Mouse (Mus musculus) hindbrain, postnatal 0 days (tissue): ENCODE measurements around the gene Il1rl1. TPM values are rescaled to one million over a fixed set of nuclear protein-coding genes. Genes with fewer than 3 reads are reported as not detected.

Experiments
- ATAC-seq: fragments of 200-750 bp; cut with Nextera tagmentation; 2 replicates; pipeline ENCODE4 v1.8.0; 2017; ENCODE audit warnings: mild to moderate bottlenecking, moderate TSS enrichment, moderate library complexity
- DNase-seq: peaks from one replicate; pipeline ENCODE4 v3.0.0-alpha.2; 2015; ENCODE audit warnings: low spot score
- H3K27ac ChIP-seq: fragments of 300-500 bp; sonication (generic); 2 replicates; pipeline ENCODE4 v1.5.1; 2014; ENCODE audit warnings: mild to moderate bottlenecking
- H3K27me3 ChIP-seq: fragments of 300-500 bp; sonication (generic); 2 replicates; pipeline ENCODE4 v1.6.1; 2014; ENCODE audit warnings: low read length, mixed read lengths; ENCODE audit not compliant: insufficient read depth
- H3K36me3 ChIP-seq: fragments of 300-500 bp; sonication (generic); 2 replicates; pipeline ENCODE4 v1.6.1; 2014; ENCODE audit warnings: low read length, mixed read lengths; ENCODE audit not compliant: insufficient read depth
- H3K4me1 ChIP-seq: fragments of 300-500 bp; sonication (generic); 2 replicates; pipeline ENCODE4 v1.6.1; 2014; ENCODE audit warnings: antibody characterized with exemption, low read length, mixed read lengths; ENCODE audit not compliant: insufficient read depth
- H3K4me2 ChIP-seq: fragments of 300-500 bp; sonication (generic); 2 replicates; pipeline ENCODE4 v1.6.1; 2014; ENCODE audit warnings: low read depth, mild to moderate bottlenecking, low read length, moderate library complexity, mixed read lengths
- H3K4me3 ChIP-seq: fragments of 300-500 bp; sonication (generic); 2 replicates; pipeline ENCODE4 v1.5.1; 2014; ENCODE audit warnings: low read length
- H3K9ac ChIP-seq: fragments of 300-500 bp; sonication (generic); replicated peaks from 2 replicates; pipeline ENCODE4 v1.6.1; 2014; ENCODE audit warnings: mild to moderate bottlenecking, low read length, moderate library complexity, mixed read lengths
- H3K9me3 ChIP-seq: fragments of 300-500 bp; sonication (generic); 2 replicates; pipeline ENCODE4 v1.6.1; 2016; ENCODE audit warnings: low read length, mixed read lengths
- CTCF ChIP-seq: IDR thresholded peaks from 2 replicates; pipeline ENCODE4 v1.5.1; 2016; ENCODE audit warnings: antibody characterized with exemption, control low read depth, low read depth
- WGBS: fragments of 180-500 bp; shearing (Covaris S2); extraction: QIAGEN DNeasy Blood & Tissue Kit; methylation state at CpG from one replicate; pipeline ENCODE4 v1.1.7; 2014; 5-methylcytosine and 5-hydroxymethylcytosine counted together
- polyA plus RNA-seq: library from polyadenylated mRNA; unstranded; fragments of >200 nt; fragmentation: Nextera tagmentation; extraction: Ambion mirVana; gene quantifications from 2 replicates; pipeline ENCODE4 v1.2.1, GENCODE M21; 2015
- total RNA-seq: library from RNA; depleted of rRNA; stranded (reverse); fragments of >200 nt; gene quantifications from 2 replicates; pipeline ENCODE4 v1.2.3, GENCODE M21; 2014; rRNA removed

Il1rl1 gene
- total and polyA plus RNA-seq, 2 experiments from 2014 or later = 0.09 to 0.10 TPM

DNA sequence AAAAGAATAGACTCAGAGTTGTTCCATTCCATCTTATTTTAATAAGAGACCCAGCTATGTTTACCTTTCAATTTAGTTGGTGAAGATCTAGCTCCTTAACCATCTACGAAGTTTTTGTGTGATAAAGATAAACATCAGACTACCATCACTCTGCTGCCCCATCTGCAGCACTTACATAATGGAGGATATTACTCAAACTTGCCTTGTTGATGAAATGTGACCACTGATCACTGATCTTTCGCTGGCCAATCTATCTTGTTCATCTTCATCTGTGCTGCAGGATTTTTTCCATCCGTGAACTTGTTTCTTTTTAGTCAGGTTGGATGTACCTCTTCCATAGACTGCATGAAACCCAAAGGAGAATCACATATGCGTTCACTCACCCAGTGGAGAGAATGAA lies 65.2 kb downstream of the Il1rl1 start:
- H3K27ac ChIP-seq = no peak overlapping the region
- H3K27me3 ChIP-seq = no peaks in the 10 kb centered on the region
- no peak for ATAC-seq
- no peak overlapping the region for H3K4me3 ChIP-seq
- DNase-seq = no peak
- TF ChIP-seq CTCF = no peak
- no peaks in the 10 kb centered on the region for H3K9me3 ChIP-seq
- H3K4me2 ChIP-seq = no peak overlapping the region
- no peak overlapping the region for H3K9ac ChIP-seq
- WGBS = 91% methylated on average over 4 of the region's 4 CpGs
- no peaks in the 10 kb centered on the region for H3K4me1 ChIP-seq
- H3K36me3 ChIP-seq = no peaks in the 10 kb centered on the region

DNA sequence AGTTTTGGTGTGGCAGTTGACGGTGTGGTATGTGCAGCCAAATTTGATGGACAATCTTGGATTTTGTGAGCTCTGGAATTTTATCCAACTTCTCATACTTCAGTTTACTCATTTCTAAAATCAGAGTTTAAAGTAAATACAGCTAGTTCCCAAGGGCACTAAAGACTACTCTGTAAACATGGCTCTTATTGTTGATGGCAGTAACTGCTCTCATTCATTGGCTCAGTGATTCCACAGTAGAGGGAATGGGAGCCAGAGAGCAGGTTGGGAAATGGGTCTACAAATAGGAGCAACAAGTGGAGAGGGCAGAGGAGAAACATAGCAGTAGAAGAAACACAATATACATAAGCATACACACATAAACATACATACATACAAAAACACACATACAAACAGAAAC lies 70.3 kb downstream of the Il1rl1 start:
- H3K27me3 ChIP-seq = no peaks in the 10 kb centered on the region
- H3K4me2 ChIP-seq = no peak overlapping the region
- ATAC-seq = no peak
- no peak overlapping the region for H3K9ac ChIP-seq
- no peak for TF ChIP-seq CTCF
- H3K27ac ChIP-seq = no peak overlapping the region
- H3K4me3 ChIP-seq = no peak overlapping the region
- no peaks in the 10 kb centered on the region for H3K36me3 ChIP-seq
- no peak for DNase-seq
- no peaks in the 10 kb centered on the region for H3K9me3 ChIP-seq
- 92% methylated on average over 1 of the region's 1 CpGs for WGBS
- no peaks in the 10 kb centered on the region for H3K4me1 ChIP-seq

DNA sequence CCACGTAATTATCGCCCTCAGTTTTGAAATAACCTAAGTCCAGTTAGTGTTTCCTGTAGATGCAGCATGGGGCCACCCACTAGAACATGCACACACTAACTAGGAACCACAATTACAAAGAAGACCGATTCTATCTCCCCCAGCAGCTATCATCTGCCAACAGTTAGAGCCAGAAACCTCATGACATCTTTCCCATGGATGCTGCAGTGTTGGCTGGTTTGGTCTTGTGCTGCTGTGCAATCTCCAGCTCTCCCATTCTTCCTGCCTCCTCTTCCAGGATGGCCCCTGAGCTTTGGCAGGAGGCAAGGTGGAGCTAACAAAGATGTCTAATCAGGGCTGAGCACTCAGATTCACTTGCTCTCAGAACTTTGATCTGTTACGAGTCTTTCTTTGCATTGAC lies 71.8 kb downstream of the Il1rl1 start:
- WGBS = 88% methylated on average over 4 of the region's 4 CpGs
- H3K36me3 ChIP-seq = no peaks in the 10 kb centered on the region
- no peak for DNase-seq
- no peak for ATAC-seq
- no peaks in the 10 kb centered on the region for H3K4me1 ChIP-seq
- no peak overlapping the region for H3K4me2 ChIP-seq
- H3K9ac ChIP-seq = no peak overlapping the region
- H3K27me3 ChIP-seq = no peaks in the 10 kb centered on the region
- no peak for TF ChIP-seq CTCF
- H3K9me3 ChIP-seq = no peaks in the 10 kb centered on the region
- H3K27ac ChIP-seq = no peak overlapping the region
- H3K4me3 ChIP-seq = no peak overlapping the region

DNA sequence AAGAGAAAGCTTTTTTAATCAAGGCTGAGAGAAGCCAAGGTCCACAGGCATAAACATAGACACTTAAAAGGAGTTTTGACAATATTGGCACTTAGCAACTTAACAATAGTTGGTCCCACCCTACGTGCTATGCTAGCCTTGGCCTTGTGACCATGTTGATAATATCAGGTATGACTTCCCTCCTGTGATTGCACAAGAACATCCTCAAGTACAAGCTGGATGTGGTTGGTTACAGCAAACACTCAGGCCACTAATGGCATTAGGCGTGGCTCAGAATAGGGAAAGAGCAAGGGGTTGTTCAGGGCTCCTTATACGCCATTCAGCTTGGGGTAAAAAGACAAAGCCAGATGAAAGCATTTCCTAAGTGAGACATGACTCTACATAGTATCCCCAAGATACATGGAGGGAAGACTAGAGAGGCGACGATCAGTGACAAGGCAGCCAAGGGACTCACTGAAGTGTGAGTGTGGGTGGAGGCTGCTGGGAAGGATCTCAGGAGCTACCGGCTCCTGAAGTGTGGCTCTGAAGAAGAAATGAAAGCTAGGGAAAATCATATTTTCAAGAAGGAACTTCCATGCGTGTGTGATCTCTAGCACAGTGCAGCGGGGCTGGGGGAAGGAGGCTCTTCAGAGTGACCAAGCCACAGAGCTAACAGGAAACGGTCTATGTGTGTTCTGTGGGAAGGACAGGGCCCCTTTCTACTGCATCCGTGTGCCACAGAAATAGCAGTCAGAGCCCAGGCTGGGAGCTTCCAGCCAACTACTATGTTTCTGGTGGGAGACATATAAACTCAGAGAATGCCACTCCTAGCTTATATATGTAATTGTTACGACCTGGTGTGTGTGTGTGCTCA lies 72.4 kb downstream of the Il1rl1 start:
- H3K27me3 ChIP-seq = no peaks in the 10 kb centered on the region
- 87% methylated on average over 11 of the region's 11 CpGs for WGBS
- no peaks in the 10 kb centered on the region for H3K9me3 ChIP-seq
- TF ChIP-seq CTCF = no peak
- H3K27ac ChIP-seq = no peak overlapping the region
- no peak overlapping the region for H3K9ac ChIP-seq
- DNase-seq (no peak), ATAC-seq (no peak)
- no peaks in the 10 kb centered on the region for H3K36me3 ChIP-seq
- no peak overlapping the region for H3K4me2 ChIP-seq
- H3K4me1 ChIP-seq = no peaks in the 10 kb centered on the region
- H3K4me3 ChIP-seq = no peak overlapping the region

DNA sequence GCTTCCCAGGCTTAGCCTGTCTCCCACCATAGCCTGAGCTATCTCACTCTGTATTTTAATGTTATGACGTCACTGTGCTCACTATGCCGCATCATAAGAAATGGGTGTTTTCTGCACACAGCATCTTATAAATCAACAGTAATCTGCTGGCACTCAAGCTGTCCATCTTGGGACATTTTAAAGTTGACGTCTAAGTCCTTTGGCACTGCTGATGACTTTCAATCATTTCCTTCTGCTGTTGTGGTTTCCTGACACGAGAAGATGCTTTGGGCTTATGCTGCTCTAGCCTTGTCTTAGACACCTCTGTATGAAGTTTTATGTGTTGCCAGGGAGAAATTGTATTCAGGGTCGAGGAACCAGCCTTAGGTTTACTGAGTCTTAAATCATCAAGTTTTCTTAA lies 75.2 kb downstream of the Il1rl1 start:
- Histone ChIP-seq H3K36me3 (no peaks in the 10 kb centered on the region), H3K9ac (no peak overlapping the region), H3K27me3 (no peaks in the 10 kb centered on the region), H3K4me3 (no peak overlapping the region), H3K27ac (no peak overlapping the region), H3K4me1 (no peaks in the 10 kb centered on the region), H3K9me3 (no peaks in the 10 kb centered on the region), H3K4me2 (no peak overlapping the region)
- TF ChIP-seq CTCF = no peak
- no peak for ATAC-seq
- no peak for DNase-seq
- WGBS = 83% methylated on average over 5 of the region's 5 CpGs

Other genes with a start within 250 kb of the Il1rl1 start
- 0.47 and 0.78 TPM in 2 replicates for gene Il1r1, start 204.5 kb upstream of the Il1rl1 start, total RNA-seq
- 0.63 and 0.74 TPM in 2 replicates for gene Il1r1, start 204.5 kb upstream of the Il1rl1 start, polyA plus RNA-seq
- 0.42 and 1.3 TPM in 2 replicates for gene Il1rl2, start 105.0 kb upstream of the Il1rl1 start, total RNA-seq
- 0.52 and 0.76 TPM in 2 replicates for gene Il1rl2, start 105.0 kb upstream of the Il1rl1 start, polyA plus RNA-seq
- gene Il18r1, start 36.0 kb downstream of the Il1rl1 start, total RNA-seq = not detected in 2 replicates
- gene Il18r1, start 36.0 kb downstream of the Il1rl1 start, polyA plus RNA-seq = not detected in 2 replicates
- 0.68 TPM in 1 of 2 replicates, not detected in the other for gene Il18rap, start 85.8 kb downstream of the Il1rl1 start, total RNA-seq
- gene Il18rap, start 85.8 kb downstream of the Il1rl1 start, polyA plus RNA-seq = 0.10 TPM in 1 of 2 replicates, not detected in the other
- gene Slc9a4, start 150.5 kb downstream of the Il1rl1 start, total RNA-seq = 0.58 and 0.65 TPM in 2 replicates
- gene Slc9a4, start 150.5 kb downstream of the Il1rl1 start, polyA plus RNA-seq = 0.10 TPM in 1 of 2 replicates, not detected in the other